Mouse (Mus musculus) bone marrow, adult 2 months (tissue): ENCODE data around the gene Pofut1.

ENCODE experiments used
- CTCF ChIP-seq: fragments of 200-500 bp; IDR thresholded peaks from 2 replicates; pipeline ENCODE4 v1.5.1; 2011; ENCODE audit warnings: low read length, control low read depth; ENCODE audit not compliant: control insufficient read depth, insufficient read depth
- POLR2A ChIP-seq: fragments of 200-500 bp; IDR thresholded peaks from 2 replicates; pipeline ENCODE4 v1.6.1; 2011; ENCODE audit warnings: low read depth, mild to moderate bottlenecking, control low read depth, low read length, borderline replicate concordance; ENCODE audit not compliant: control insufficient read depth

DNA sequence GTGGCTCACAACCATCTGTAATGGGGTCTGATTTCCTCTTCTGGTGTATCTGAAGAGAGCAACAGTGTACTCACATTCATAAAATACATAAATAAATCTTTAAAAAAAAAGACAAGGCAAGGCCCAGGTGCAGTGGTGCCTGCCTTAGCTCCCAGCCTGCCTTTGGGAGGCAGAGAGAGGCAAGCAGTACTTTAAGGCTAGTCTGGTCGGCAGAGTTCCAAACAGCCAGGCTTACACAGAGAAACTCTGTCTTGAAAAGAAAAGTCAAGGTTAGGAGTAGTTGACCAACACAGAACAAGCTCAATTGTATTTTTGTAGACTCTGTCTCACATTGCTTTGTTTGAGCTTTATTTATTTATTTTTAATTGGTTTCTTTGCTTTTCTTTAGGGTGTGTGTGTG is 38.6 kb upstream of the Pofut1 start:
- TF ChIP-seq CTCF = no peak
- no peak for TF ChIP-seq POLR2A
